Mouse (Mus musculus) CH12.LX (cell line): ENCODE measurements around the gene Gm21970. TPM values are rescaled to one million over a fixed set of nuclear protein-coding genes. Genes with fewer than 3 reads are reported as not detected.

Experiments used
- DNase-seq: peaks from one replicate; pipeline ENCODE4 v3.0.0-alpha.2; 2013; ENCODE audit errors: extremely low read depth
- H3K27ac ChIP-seq: 2 replicates; pipeline ENCODE4 v1.5.1; 2012; ENCODE audit warnings: low read depth, mild to moderate bottlenecking, control low read depth, moderate library complexity; ENCODE audit not compliant: insufficient read depth
- H3K27me3 ChIP-seq: replicated peaks from 2 replicates; pipeline ENCODE3; 2012; ENCODE audit warnings: inconsistent platforms
- H3K36me3 ChIP-seq, 2 experiments: replicated peaks in 1 of 2; 2 replicates each; pipeline versions ENCODE3 to v1.6.1; 2012; ENCODE audit warnings: inconsistent platforms in 1 of 2, low read length in 1 of 2, mild to moderate bottlenecking in 1 of 2, mixed read lengths in 1 of 2, moderate library complexity in 1 of 2; ENCODE audit not compliant: control insufficient read depth in 1 of 2, insufficient read depth in 1 of 2
- H3K4me1 ChIP-seq, 2 experiments: 2 replicates each; pipeline ENCODE4 v1.6.1; 2012; ENCODE audit warnings: inconsistent platforms in 1 of 2, moderate library complexity in 1 of 2; ENCODE audit not compliant: insufficient read depth in 2 of 2, control insufficient read depth in 1 of 2
- H3K4me2 ChIP-seq: 2 replicates; pipeline ENCODE4 v1.6.1; 2012; ENCODE audit warnings: low read depth, mild to moderate bottlenecking, control low read depth; ENCODE audit not compliant: poor library complexity, insufficient read depth, severe bottlenecking
- H3K4me3 ChIP-seq, 3 experiments: fragments of 150-350 bp in 1 of 3; sonication (generic) in 1 of 3; replicated peaks in 1 of 3; 2 replicates each; pipeline versions ENCODE3 to v1.5.1; 2011 to 2012; ENCODE audit warnings: low read depth in 2 of 3, low read length in 2 of 3, mild to moderate bottlenecking in 2 of 3, moderate library complexity in 2 of 3, control low read depth in 1 of 3, improper control_type of control experiment in 1 of 3, inconsistent platforms in 1 of 3, mixed read lengths in 1 of 3; ENCODE audit not compliant: poor library complexity in 1 of 3
- H3K79me2 ChIP-seq: replicated peaks from 2 replicates; pipeline ENCODE4 v1.6.1; 2012; ENCODE audit warnings: mild to moderate bottlenecking, moderate library complexity; ENCODE audit not compliant: control insufficient read depth, poor library complexity, insufficient read depth, severe bottlenecking; ENCODE audit errors: extremely low read depth
- H3K9ac ChIP-seq: 2 replicates; pipeline ENCODE4 v1.6.1; 2012; ENCODE audit warnings: low read depth, mild to moderate bottlenecking, control low read depth, moderate library complexity; ENCODE audit not compliant: insufficient read depth
- H3K9me3 ChIP-seq: replicated peaks from 2 replicates; pipeline ENCODE3; 2012; ENCODE audit warnings: low read length, inconsistent platforms, mixed read lengths
- CTCF ChIP-seq, 2 experiments: IDR thresholded peaks in 1 of 2; conservative IDR thresholded peaks in 1 of 2; 2 replicates each; pipeline ENCODE4 v1.5.1; 2011 to 2012; ENCODE audit warnings: low read depth in 2 of 2, low read length in 2 of 2, improper control_type of control experiment in 1 of 2, inconsistent platforms in 1 of 2, mild to moderate bottlenecking in 1 of 2, moderate library complexity in 1 of 2
- E2F4 ChIP-seq: IDR thresholded peaks from 2 replicates; pipeline ENCODE4 v1.6.1; 2011; ENCODE audit warnings: low read depth, low read length, improper control_type of control experiment; ENCODE audit not compliant: insufficient replicate concordance
- EP300 ChIP-seq: IDR thresholded peaks from 2 replicates; pipeline ENCODE4 v1.6.1; 2011; ENCODE audit warnings: low read length, improper control_type of control experiment
- GABPA ChIP-seq: IDR thresholded peaks from 2 replicates; pipeline ENCODE4 v1.6.1; 2012; ENCODE audit warnings: low read depth, low read length, improper control_type of control experiment, inconsistent platforms; ENCODE audit not compliant: insufficient replicate concordance
- HCFC1 ChIP-seq: IDR thresholded peaks from 2 replicates; pipeline ENCODE4 v1.6.1; 2012; ENCODE audit warnings: low read depth, mild to moderate bottlenecking, inconsistent platforms, low read length, improper control_type of control experiment
- IRF4 ChIP-seq: IDR thresholded peaks from 2 replicates; pipeline ENCODE4 v1.6.1; 2014; ENCODE audit warnings: low read depth, mild to moderate bottlenecking, inconsistent platforms, low read length, improper control_type of control experiment
- KAT2A ChIP-seq: IDR thresholded peaks from 2 replicates; pipeline ENCODE4 v1.6.1; 2012; ENCODE audit warnings: low read length, improper control_type of control experiment, inconsistent platforms; ENCODE audit not compliant: insufficient replicate concordance
- MAFK ChIP-seq: IDR thresholded peaks from 2 replicates; pipeline ENCODE4 v1.6.1; 2011; ENCODE audit warnings: low read length, improper control_type of control experiment; ENCODE audit not compliant: insufficient replicate concordance
- MAX ChIP-seq: IDR thresholded peaks from 2 replicates; pipeline ENCODE4 v1.6.1; 2011; ENCODE audit warnings: low read length, improper control_type of control experiment
- MXI1 ChIP-seq: IDR thresholded peaks from 2 replicates; pipeline ENCODE4 v1.6.1; 2011; ENCODE audit warnings: mild to moderate bottlenecking, low read depth, low read length, improper control_type of control experiment
- MYC ChIP-seq: IDR thresholded peaks from 2 replicates; pipeline ENCODE4 v1.6.1; 2011; ENCODE audit warnings: low read depth, mild to moderate bottlenecking, improper control_type of control experiment, low read length
- NRF1 ChIP-seq: IDR thresholded peaks from 2 replicates; pipeline ENCODE4 v1.6.1; 2014; ENCODE audit warnings: low read depth, mild to moderate bottlenecking, inconsistent platforms, low read length, improper control_type of control experiment, moderate library complexity
- PAX5 ChIP-seq: IDR thresholded peaks from 2 replicates; pipeline ENCODE4 v1.6.1; 2012; ENCODE audit warnings: low read length, inconsistent platforms, mixed read lengths
- POLR2A ChIP-seq: IDR thresholded peaks from 2 replicates; pipeline ENCODE4 v1.6.1; 2011; ENCODE audit warnings: low read depth, mild to moderate bottlenecking, improper control_type of control experiment, low read length
- POLR2AphosphoS2 ChIP-seq: IDR thresholded peaks from 2 replicates; pipeline ENCODE4 v1.6.1; 2011; ENCODE audit warnings: low read depth, low read length, improper control_type of control experiment
- SMC3 ChIP-seq: IDR thresholded peaks from 2 replicates; pipeline ENCODE4 v1.6.1; 2011; ENCODE audit warnings: low read depth, low read length, improper control_type of control experiment
- TBP ChIP-seq: conservative IDR thresholded peaks from 2 replicates; pipeline ENCODE4 v1.6.1; 2011; ENCODE audit warnings: low read depth, low read length, improper control_type of control experiment
- TCF12 ChIP-seq: IDR thresholded peaks from 2 replicates; pipeline ENCODE4 v1.6.1; 2014; ENCODE audit warnings: low read depth, mild to moderate bottlenecking, inconsistent platforms, low read length, improper control_type of control experiment
- USF1 ChIP-seq: IDR thresholded peaks from 2 replicates; pipeline ENCODE4 v1.6.1; 2014; ENCODE audit warnings: low read depth, mild to moderate bottlenecking, inconsistent platforms, low read length, improper control_type of control experiment
- USF2 ChIP-seq: conservative IDR thresholded peaks from 2 replicates; pipeline ENCODE4 v1.6.1; 2011; ENCODE audit warnings: low read depth, low read length, improper control_type of control experiment
- ZC3H11A ChIP-seq: IDR thresholded peaks from 2 replicates; pipeline ENCODE4 v1.6.1; 2012; ENCODE audit warnings: low read depth, mild to moderate bottlenecking, inconsistent platforms, low read length, improper control_type of control experiment
- ZKSCAN1 ChIP-seq: IDR thresholded peaks from 2 replicates; pipeline ENCODE4 v1.6.1; 2012; ENCODE audit warnings: low read depth, inconsistent platforms, low read length, improper control_type of control experiment, borderline replicate concordance
- dilution Hi-C: fragments of 300-500 bp; cut with MboI; formaldehyde crosslinking; loops from 2 replicates; pipeline ENCODE4 v1.14.3; 2020; ENCODE audit warnings: low sequenced_read_pairs; ENCODE audit not compliant: extremely low pct_unique_long_range_greater_than_20kb, extremely low pct_ligation_motif_present
- in situ Hi-C: fragments of 300-500 bp; cut with MboI; formaldehyde crosslinking; loops from 3 replicates; pipeline ENCODE4 v1.14.3; 2019; ENCODE audit warnings: low sequenced_read_pairs, low pct_ligation_motif_present, low pct_unique_long_range_greater_than_20kb, mixed read lengths
- polyA plus RNA-seq: library from polyadenylated mRNA; unstranded; fragments of >175 nt; gene quantifications from 2 replicates; pipeline ENCODE4 v1.2.1, GENCODE M21; 2012; ENCODE audit warnings: low read depth; ENCODE audit not compliant: insufficient read length
- total RNA-seq, 2 experiments: library from RNA; depleted of rRNA; stranded (reverse); fragments of 300-350 nt in 1 of 2; fragments of >200 nt in 1 of 2; gene quantifications; 2 replicates each; pipeline ENCODE4 v1.2.3; 2012 to 2014

The Gm21970 gene
- total and polyA plus RNA-seq, 3 experiments, result not detected

GRCm38 (mm10) chr16:91441366-91441765, 49.8 kb downstream of the Gm21970 start:
- DNase-seq, result no peak
- Histone ChIP-seq H3K27ac (no peak overlapping the region), H3K9me3 (peaks cover 4% of the 10 kb centered on the region), H3K9ac (no peak overlapping the region), H3K4me3 (no peak overlapping the region), H3K79me2 (no peaks in the 10 kb centered on the region)
- in situ Hi-C loops, result no loop called here
- no peak for TF ChIP-seq ZKSCAN1
- no peak for TF ChIP-seq CTCF (conservative IDR thresholded peaks at IDR 0.05 in 1 of 2, IDR thresholded peaks at IDR 0.05 in 1 of 2; ENCODE audit: low read depth in 2 of 2, low read length in 2 of 2)
- TF ChIP-seq HCFC1, result no peak
- TF ChIP-seq, all 38 proteins: peak for 0
- Histone ChIP-seq H3K27me3 (no peaks in the 10 kb centered on the region), H3K4me1 (peaks cover 5 to 48% of the 10 kb centered on the region in 2 experiments; a peak in 3 of 4 replicates), H3K36me3 (no peaks in the 10 kb centered on the region), H3K4me2 (no peak overlapping the region)
- dilution Hi-C loops, result no loop called here

DNA sequence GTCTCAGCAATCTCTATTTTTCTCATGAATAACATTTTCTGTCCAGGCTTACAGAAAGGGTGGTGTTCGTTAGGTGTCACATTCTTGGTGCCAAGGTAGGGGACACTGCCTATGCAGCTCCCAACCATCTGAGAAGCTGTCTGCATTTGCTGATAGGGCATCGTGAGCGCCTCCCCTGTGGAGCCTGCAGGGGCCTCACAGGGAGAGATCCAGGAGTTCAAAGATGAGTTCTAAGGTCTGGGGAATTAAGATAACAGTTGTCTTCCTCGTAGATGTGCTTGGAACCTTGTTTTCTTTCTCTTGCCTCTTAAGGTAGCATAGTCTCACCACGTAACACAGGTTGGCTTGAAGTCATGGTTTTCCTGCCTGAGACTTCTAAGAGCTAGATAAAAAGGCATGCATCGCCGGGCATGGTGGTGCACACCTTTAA, 50.3 kb downstream of the Gm21970 start:
- Histone ChIP-seq H3K4me2 (no peak overlapping the region), H3K27me3 (no peaks in the 10 kb centered on the region), H3K4me3 (no peak overlapping the region), H3K4me1 (peaks cover 7 to 53% of the 10 kb centered on the region in 2 experiments; a peak in 3 of 4 replicates), H3K9me3 (peaks cover 4% of the 10 kb centered on the region), H3K36me3 (no peaks in the 10 kb centered on the region), H3K79me2 (no peaks in the 10 kb centered on the region), H3K9ac (no peak overlapping the region), H3K27ac (no peak overlapping the region)
- dilution Hi-C loops (no loop called here), in situ Hi-C loops (no loop called here)
- no peak for TF ChIP-seq GABPA
- no peak for DNase-seq

- Histone ChIP-seq H3K36me3 (no peaks in the 10 kb centered on the region), H3K4me3 (no peak overlapping the region), H3K79me2 (no peaks in the 10 kb centered on the region), H3K9me3 (peaks cover 4% of the 10 kb centered on the region), H3K4me2 (no peak overlapping the region), H3K4me1 (peaks cover 13 to 58% of the 10 kb centered on the region in 2 experiments), H3K9ac (no peak overlapping the region), H3K27me3 (no peaks in the 10 kb centered on the region), H3K27ac (no peak overlapping the region)
- no peak for TF ChIP-seq TBP
- no peak for TF ChIP-seq IRF4
- TF ChIP-seq MYC, result no peak
- TF ChIP-seq E2F4, result no peak
- no peak for TF ChIP-seq MAX
- no peak for TF ChIP-seq USF2
- TF ChIP-seq MXI1, result no peak
- no peak for TF ChIP-seq ZKSCAN1
- TF ChIP-seq USF1, result no peak
- no peak for TF ChIP-seq KAT2A
- no peak for TF ChIP-seq MAFK
- TF ChIP-seq SMC3, result no peak
- TF ChIP-seq NRF1, result no peak
- TF ChIP-seq EP300, result no peak
- TF ChIP-seq POLR2A, result no peak
- no peak for TF ChIP-seq TCF12
- no peak for TF ChIP-seq ZC3H11A
- no peak for TF ChIP-seq PAX5
- TF ChIP-seq POLR2AphosphoS2, result no peak
- DNase-seq, result no peak
- in situ Hi-C loops (no loop called here), dilution Hi-C loops (no loop called here)
Observed at GRCm38 (mm10) chr16:91442446-91442845, 50.9 kb downstream of the Gm21970 start.
